Mouse (Mus musculus) lung, adult 2 months (tissue): ENCODE results near the gene Canx.

Experiments used
- CTCF ChIP-seq: fragments of 200-500 bp; IDR thresholded peaks from 2 replicates; pipeline ENCODE4 v1.5.1; 2011; ENCODE audit warnings: mild to moderate bottlenecking, low read length, control low read depth; ENCODE audit not compliant: insufficient read depth
- POLR2A ChIP-seq: fragments of 200-500 bp; IDR thresholded peaks from 2 replicates; pipeline ENCODE4 v1.6.1; 2011; ENCODE audit warnings: low read depth, mild to moderate bottlenecking, control low read depth, low read length, borderline replicate concordance; ENCODE audit errors: extremely low read depth

- TF ChIP-seq POLR2A (no peak), CTCF (no peak)
Measured at GRCm38 (mm10) chr11:50263198-50263597, 62.3 kb downstream of the Canx start.
